Mouse (Mus musculus) retina, adult 2 months (tissue): Measurements from ENCODE around the gene Adgrg6.

Experiments used
- DNase-seq: peaks from one replicate; pipeline ENCODE4 v3.0.0-alpha.2; 2012; ENCODE audit warnings: low read depth, low spot score

The Adgrg6 gene

GRCm38 (mm10) chr10:14544941-14545717, at the start of gene Adgrg6:
TSS of gene Adgrg6 (minus strand) at chr10:14545659.
- DNase-seq: no peak

- no peak for DNase-seq
These were observed 46.8 kb upstream of the Adgrg6 start for GRCm38 (mm10) chr10:14592215-14592614.

GRCm38 (mm10) chr10:14590816-14591215, 45.4 kb upstream of the Adgrg6 start:
- DNase-seq: no peak

GRCm38 (mm10) chr10:14589667-14590066, 44.2 kb upstream of the Adgrg6 start:
- DNase-seq: no peak

- no peak for DNase-seq
These were observed 38.0 kb upstream of the Adgrg6 start for GRCm38 (mm10) chr10:14583496-14583895.

GRCm38 (mm10) chr10:14574255-14574654, 28.8 kb upstream of the Adgrg6 start:
- DNase-seq: no peak

- no peak for DNase-seq
These were observed 25.7 kb upstream of the Adgrg6 start for GRCm38 (mm10) chr10:14571143-14571542.

GRCm38 (mm10) chr10:14570616-14571015, 25.2 kb upstream of the Adgrg6 start:
- DNase-seq: no peak

- no peak for DNase-seq
These were observed 672 bp upstream of the Adgrg6 start for GRCm38 (mm10) chr10:14546111-14546551.

- no peak for DNase-seq
These were observed 885 bp downstream of the Adgrg6 start for GRCm38 (mm10) chr10:14544608-14544940.

- DNase-seq: no peak
These were observed 1.9 kb downstream of the Adgrg6 start for GRCm38 (mm10) chr10:14543511-14544067.

GRCm38 (mm10) chr10:14537102-14537501, 8.4 kb downstream of the Adgrg6 start:
- DNase-seq: no peak

- DNase-seq: no peak
These were observed 14.4 kb downstream of the Adgrg6 start for GRCm38 (mm10) chr10:14531090-14531489.

- DNase-seq: no peak
These were observed 14.8 kb downstream of the Adgrg6 start for GRCm38 (mm10) chr10:14530670-14531069.

- DNase-seq: no peak
These were observed 17.7 kb downstream of the Adgrg6 start for GRCm38 (mm10) chr10:14527765-14528164.

- no peak for DNase-seq
These were observed 22.7 kb downstream of the Adgrg6 start for GRCm38 (mm10) chr10:14522729-14523128.

GRCm38 (mm10) chr10:14520912-14521675, 24.4 kb downstream of the Adgrg6 start:
- DNase-seq: no peak

- DNase-seq: no peak
These were observed 27.6 kb downstream of the Adgrg6 start for GRCm38 (mm10) chr10:14517909-14518308.

- no peak for DNase-seq
These were observed 33.4 kb downstream of the Adgrg6 start for GRCm38 (mm10) chr10:14511904-14512663.

- no peak for DNase-seq
These were observed 34.3 kb downstream of the Adgrg6 start for GRCm38 (mm10) chr10:14511157-14511556.

GRCm38 (mm10) chr10:14495658-14496057, 49.8 kb downstream of the Adgrg6 start:
- no peak for DNase-seq

- no peak for DNase-seq
These were observed 50.3 kb downstream of the Adgrg6 start for GRCm38 (mm10) chr10:14495204-14495603.
